Mouse (Mus musculus) forebrain, embryonic 13.5 days (tissue): ENCODE measurements at regions not wholly inside any gene's neighbourhood (a gene's known extent, or its start where the extent isn't known, plus 50 kb on each side); places are given as distances from the start of the nearest gene placed in this dataset.
A peak's percentile ranks its signal among the peaks of the same experiment; 100 is the strongest.
"Not testable (repeated sequence)": the region's sequence is repeated elsewhere in the genome, so short reads cannot be mapped to it uniquely, and the experiment has no call there.

Source experiments
- ATAC-seq: fragments of 200-750 bp; cut with Nextera tagmentation; 2 replicates; pipeline ENCODE4 v1.8.0; 2017
- H3K27ac ChIP-seq: fragments of 300-500 bp; sonication (generic); 2 replicates; pipeline ENCODE4 v1.5.1; 2015; ENCODE audit warnings: inconsistent platforms, mild to moderate bottlenecking, moderate library complexity
- H3K27me3 ChIP-seq: fragments of 300-500 bp; sonication (generic); 2 replicates; pipeline ENCODE4 v1.6.1; 2015; ENCODE audit warnings: mild to moderate bottlenecking, inconsistent platforms
- H3K36me3 ChIP-seq: fragments of 300-500 bp; sonication (generic); 2 replicates; pipeline ENCODE4 v1.6.1; 2015; ENCODE audit warnings: mild to moderate bottlenecking, inconsistent platforms; ENCODE audit not compliant: poor library complexity, severe bottlenecking
- H3K4me1 ChIP-seq: fragments of 300-500 bp; sonication (generic); 2 replicates; pipeline ENCODE4 v1.6.1; 2015; ENCODE audit warnings: inconsistent platforms
- H3K4me2 ChIP-seq: fragments of 300-500 bp; sonication (generic); 2 replicates; pipeline ENCODE4 v1.6.1; 2015; ENCODE audit warnings: inconsistent platforms, mild to moderate bottlenecking, moderate library complexity
- H3K4me3 ChIP-seq: fragments of 300-500 bp; sonication (generic); 2 replicates; pipeline ENCODE4 v1.5.1; 2015; ENCODE audit warnings: mild to moderate bottlenecking, inconsistent platforms
- H3K9ac ChIP-seq: fragments of 300-500 bp; sonication (generic); 2 replicates; pipeline ENCODE4 v1.6.1; 2015; ENCODE audit warnings: mild to moderate bottlenecking, inconsistent platforms
- H3K9me3 ChIP-seq: fragments of 300-500 bp; sonication (generic); replicated peaks from 2 replicates; pipeline ENCODE4 v1.6.1; 2016; ENCODE audit warnings: inconsistent platforms
- WGBS: fragments of 180-500 bp; shearing (Covaris S2); methylation state at CpG from one replicate; pipeline ENCODE4 v1.1.7; 2015; 5-methylcytosine and 5-hydroxymethylcytosine counted together

- Histone ChIP-seq H3K4me1 (no peaks in the 10 kb centered on the region), H3K27ac (no peak overlapping the region), H3K9me3 (no peaks in the 10 kb centered on the region), H3K4me2 (no peak overlapping the region), H3K9ac (no peak overlapping the region), H3K4me3 (no peak overlapping the region), H3K36me3 (no peaks in the 10 kb centered on the region), H3K27me3 (no peaks in the 10 kb centered on the region)
- ATAC-seq: no peak
- 90% methylated on average over 3 of the region's 3 CpGs for WGBS
These were observed 1976.8 kb upstream of the G6pd2 start for GRCm38 (mm10) chr5:59831836-59832235.

- no peak overlapping the region for H3K27ac ChIP-seq
- no peaks in the 10 kb centered on the region for H3K36me3 ChIP-seq
- H3K4me2 ChIP-seq: no peak overlapping the region
- 71% methylated on average over 1 of the region's 1 CpGs for WGBS
- no peak overlapping the region for H3K9ac ChIP-seq
- no peaks in the 10 kb centered on the region for H3K9me3 ChIP-seq
- H3K27me3 ChIP-seq: no peaks in the 10 kb centered on the region
- no peaks in the 10 kb centered on the region for H3K4me1 ChIP-seq
- no peak overlapping the region for H3K4me3 ChIP-seq
- no peak for ATAC-seq
These were observed 1962.9 kb upstream of the G6pd2 start for GRCm38 (mm10) chr5:59845745-59846144.

DNA sequence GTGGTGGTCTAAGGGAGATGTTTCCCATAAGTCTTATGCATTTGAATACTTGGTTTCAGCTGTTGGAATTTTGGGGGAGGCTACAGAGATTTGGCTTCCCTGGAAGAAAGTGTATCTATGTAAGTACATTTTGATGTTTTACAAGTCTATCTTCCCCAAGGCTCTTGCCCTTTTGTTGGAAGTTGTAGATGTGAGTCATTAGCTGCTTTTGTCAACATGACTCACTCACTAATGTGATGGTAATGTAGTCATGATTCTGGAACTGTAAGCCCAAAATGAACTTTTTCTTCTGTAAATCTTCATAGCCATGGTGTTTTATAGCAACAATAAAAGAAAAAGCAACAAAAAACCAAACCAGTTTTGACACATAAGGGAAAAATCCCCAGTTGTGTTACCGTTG, 1961.0 kb upstream of the G6pd2 start:
- no peak overlapping the region for H3K4me3 ChIP-seq
- H3K27me3 ChIP-seq: no peaks in the 10 kb centered on the region
- ATAC-seq: no peak
- H3K36me3 ChIP-seq: no peaks in the 10 kb centered on the region
- no peaks in the 10 kb centered on the region for H3K4me1 ChIP-seq
- no peaks in the 10 kb centered on the region for H3K9me3 ChIP-seq
- 94% methylated on average over 1 of the region's 1 CpGs for WGBS
- H3K9ac ChIP-seq: no peak overlapping the region
- H3K4me2 ChIP-seq: no peak overlapping the region
- H3K27ac ChIP-seq: no peak overlapping the region

- Histone ChIP-seq H3K36me3 (no peaks in the 10 kb centered on the region), H3K4me2 (no peak overlapping the region), H3K9ac (no peak overlapping the region), H3K4me3 (no peak overlapping the region), H3K9me3 (no peaks in the 10 kb centered on the region), H3K27me3 (no peaks in the 10 kb centered on the region), H3K4me1 (no peaks in the 10 kb centered on the region), H3K27ac (no peak overlapping the region)
- 81% methylated on average over 6 of the region's 6 CpGs for WGBS
- peak; percentile 51; the same call in 1 of the 2 replicates for ATAC-seq
These were observed 1914.5 kb upstream of the G6pd2 start for GRCm38 (mm10) chr5:59893952-59894724.

GRCm38 (mm10) chr5:59921910-59922309, 1886.7 kb upstream of the G6pd2 start:
- Histone ChIP-seq H3K36me3 (no peaks in the 10 kb centered on the region), H3K4me2 (no peak overlapping the region), H3K4me3 (no peak overlapping the region), H3K27ac (no peak overlapping the region), H3K9me3 (no peaks in the 10 kb centered on the region), H3K9ac (no peak overlapping the region), H3K4me1 (no peaks in the 10 kb centered on the region), H3K27me3 (no peaks in the 10 kb centered on the region)
- ATAC-seq: no peak
- WGBS: 51% methylated on average over 4 of the region's 4 CpGs

DNA sequence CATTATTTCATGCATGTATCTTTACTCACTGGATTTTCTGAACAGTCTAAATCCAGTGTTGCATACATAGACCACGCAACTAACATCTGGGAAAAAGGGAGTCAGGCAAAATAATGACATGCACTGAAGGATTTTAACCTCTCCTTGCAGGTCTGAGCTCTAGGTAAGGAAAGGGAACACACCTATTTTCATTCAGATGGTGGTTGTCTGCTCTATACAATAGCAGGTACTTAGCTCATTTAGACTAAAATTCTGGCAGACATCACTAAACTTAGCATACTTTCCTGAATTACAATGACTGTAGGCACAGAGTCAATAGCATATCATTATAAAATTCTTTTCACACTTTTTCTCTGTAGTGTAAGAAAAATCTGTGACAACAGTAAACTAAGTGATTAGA, 1867.8 kb upstream of the G6pd2 start:
- no peak for ATAC-seq
- Histone ChIP-seq H3K36me3 (no peaks in the 10 kb centered on the region), H3K9ac (no peak overlapping the region), H3K27ac (no peak overlapping the region), H3K4me2 (no peak overlapping the region), H3K4me3 (no peak overlapping the region), H3K27me3 (no peaks in the 10 kb centered on the region), H3K4me1 (no peaks in the 10 kb centered on the region), H3K9me3 (no peaks in the 10 kb centered on the region)
- 93% methylated on average over 1 of the region's 1 CpGs for WGBS

- Histone ChIP-seq H3K36me3 (no peaks in the 10 kb centered on the region), H3K4me3 (no peak overlapping the region), H3K9me3 (no peaks in the 10 kb centered on the region), H3K4me2 (no peak overlapping the region), H3K9ac (no peak overlapping the region), H3K27me3 (no peaks in the 10 kb centered on the region), H3K4me1 (no peaks in the 10 kb centered on the region), H3K27ac (no peak overlapping the region)
- ATAC-seq: no peak
These were observed 1862.9 kb upstream of the G6pd2 start for GRCm38 (mm10) chr5:59945761-59946160.

DNA sequence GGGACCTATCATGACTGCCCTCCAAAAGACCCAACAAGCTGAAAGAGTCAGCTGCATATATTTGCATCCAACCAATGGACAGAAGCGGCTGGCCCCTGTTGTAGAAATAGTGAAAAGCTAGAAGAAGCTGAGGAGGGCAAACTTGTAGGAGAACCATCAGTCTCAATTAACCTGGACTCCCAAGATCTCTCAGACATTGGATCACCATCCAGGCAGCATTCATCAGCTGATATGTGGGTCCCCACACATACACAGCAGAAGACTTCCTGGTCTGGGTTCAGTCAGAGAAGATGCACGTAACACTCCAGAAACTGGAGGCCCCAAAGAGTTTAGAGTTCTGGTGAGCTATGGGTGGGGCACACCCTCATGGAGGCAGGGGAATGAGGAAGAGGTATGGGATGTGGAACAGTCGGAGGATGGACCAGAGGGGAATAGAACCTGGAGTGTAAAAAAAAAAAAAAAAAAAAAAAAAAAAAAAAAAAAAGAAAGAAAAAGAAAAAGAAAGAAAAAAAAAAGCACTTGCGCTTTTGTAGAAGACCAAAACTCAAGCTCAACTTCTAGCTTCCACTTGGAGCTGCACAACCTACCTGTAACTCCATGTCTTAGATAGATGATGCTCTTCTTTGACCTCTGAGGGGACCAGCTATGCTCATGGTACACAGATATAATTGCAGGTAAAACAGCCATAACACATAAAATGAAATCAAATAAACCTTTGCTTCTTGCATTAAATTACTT, 1860.6 kb upstream of the G6pd2 start:
- no peak for ATAC-seq
- Histone ChIP-seq H3K4me3 (no peak overlapping the region), H3K27ac (no peak overlapping the region), H3K4me1 (no peaks in the 10 kb centered on the region), H3K27me3 (no peaks in the 10 kb centered on the region), H3K4me2 (no peak overlapping the region), H3K9me3 (no peaks in the 10 kb centered on the region), H3K36me3 (no peaks in the 10 kb centered on the region), H3K9ac (no peak overlapping the region)
- 97% methylated on average over 4 of the region's 4 CpGs for WGBS

- not testable (repeated sequence) for ATAC-seq, H3K27ac ChIP-seq, H3K9me3 ChIP-seq, H3K9ac ChIP-seq, H3K4me1 ChIP-seq, H3K36me3 ChIP-seq, H3K4me2 ChIP-seq, H3K27me3 ChIP-seq, H3K4me3 ChIP-seq
- WGBS: 92% methylated on average over 4 of the region's 7 CpGs
These were observed 1852.4 kb upstream of the G6pd2 start for GRCm38 (mm10) chr5:59956240-59956639.

DNA sequence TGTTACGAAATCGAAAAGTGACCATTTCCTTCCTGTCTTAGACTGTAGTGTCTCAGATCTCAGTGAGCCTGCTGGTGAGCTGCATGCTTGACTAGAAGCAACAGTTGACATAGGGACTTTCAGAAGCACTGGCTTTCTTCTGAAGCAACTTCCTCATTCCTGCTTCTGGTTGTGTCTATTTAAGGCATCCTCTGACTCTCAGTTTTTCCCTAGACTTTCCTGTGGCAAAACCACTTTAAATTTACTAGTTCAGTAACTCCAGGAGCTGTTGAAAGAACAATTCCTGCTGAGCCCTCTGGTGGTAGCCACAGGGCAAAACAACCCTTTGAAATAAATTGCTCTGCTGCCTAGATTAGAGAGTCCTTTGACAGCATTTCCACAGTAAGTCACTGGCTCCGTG, 1811.9 kb upstream of the G6pd2 start:
- Histone ChIP-seq H3K4me3 (no peak overlapping the region), H3K4me1 (no peaks in the 10 kb centered on the region), H3K9ac (no peak overlapping the region), H3K4me2 (no peak overlapping the region), H3K27me3 (no peaks in the 10 kb centered on the region), H3K27ac (no peak overlapping the region), H3K9me3 (no peaks in the 10 kb centered on the region), H3K36me3 (no peaks in the 10 kb centered on the region)
- 78% methylated on average over 3 of the region's 3 CpGs for whole genome bisulfite sequencing
- ATAC-seq: 0 out of 2 replicates have a peak, but pooled peaks have one; percentile 33

DNA sequence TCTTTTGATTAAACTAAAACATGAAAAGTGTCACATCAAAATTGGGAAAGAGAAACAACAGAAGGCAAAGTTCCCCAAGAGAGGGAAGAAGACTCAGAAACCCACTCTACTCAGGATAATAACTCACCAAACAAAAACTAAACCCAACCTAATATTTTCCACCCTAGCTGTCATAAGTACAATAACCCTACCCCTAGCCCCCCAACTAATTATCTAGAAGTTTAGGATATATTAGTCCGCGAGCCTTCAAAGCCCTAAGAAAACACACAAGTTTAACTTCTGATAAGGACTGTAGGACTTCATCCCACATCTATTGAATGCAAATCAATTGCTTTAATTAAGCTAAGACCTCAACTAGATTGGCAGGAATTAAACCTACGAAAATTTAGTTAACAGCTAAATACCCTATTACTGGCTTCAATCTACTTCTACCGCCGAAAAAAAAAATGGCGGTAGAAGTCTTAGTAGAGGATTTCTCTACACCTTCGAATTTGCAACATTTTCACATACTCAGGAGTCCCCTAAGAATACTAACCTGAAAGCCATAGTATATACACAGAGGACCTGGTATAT, 1765.9 kb upstream of the G6pd2 start:
- not testable (repeated sequence) for H3K4me3 ChIP-seq, H3K9me3 ChIP-seq, H3K27me3 ChIP-seq, H3K9ac ChIP-seq, H3K4me1 ChIP-seq, H3K4me2 ChIP-seq, H3K36me3 ChIP-seq, H3K27ac ChIP-seq
- 97% methylated on average over 6 of the region's 7 CpGs for WGBS
- ATAC-seq: peak; percentile 100

- no peak overlapping the region for H3K4me2 ChIP-seq
- WGBS: 86% methylated on average over 3 of the region's 3 CpGs
- no peaks in the 10 kb centered on the region for H3K4me1 ChIP-seq
- no peaks in the 10 kb centered on the region for H3K27me3 ChIP-seq
- ATAC-seq: no peak
- H3K9me3 ChIP-seq: no peaks in the 10 kb centered on the region
- no peak overlapping the region for H3K27ac ChIP-seq
- H3K9ac ChIP-seq: no peak overlapping the region
- no peak overlapping the region for H3K4me3 ChIP-seq
- H3K36me3 ChIP-seq: no peaks in the 10 kb centered on the region
These were observed 1759.6 kb upstream of the G6pd2 start for GRCm38 (mm10) chr5:60049053-60049452.
